Mouse (Mus musculus) ovary, postnatal 14 days (tissue): ENCODE data around the gene Upb1.

Experiments used
- DNase-seq: peaks from one replicate; pipeline ENCODE4 v3.0.0; 2022; ENCODE audit warnings: low spot score

Gene Upb1

GRCm38 (mm10) chr10:75428049-75429003 is 27.4 kb downstream of the Upb1 start:
- DNase-seq: no peak

- no peak for DNase-seq
These were observed 28.1 kb downstream of the Upb1 start for GRCm38 (mm10) chr10:75429004-75429380.

GRCm38 (mm10) chr10:75429522-75430146 is 28.7 kb downstream of the Upb1 start:
- no peak for DNase-seq

GRCm38 (mm10) chr10:75430147-75430537 is 29.2 kb downstream of the Upb1 start:
- DNase-seq: no peak

- DNase-seq: no peak
These were observed 29.7 kb downstream of the Upb1 start for GRCm38 (mm10) chr10:75430633-75431032.

- DNase-seq: peak; percentile 87
These were observed 35.8 kb downstream of the Upb1 start for GRCm38 (mm10) chr10:75436604-75437217.

GRCm38 (mm10) chr10:75437284-75437683 is 36.4 kb downstream of the Upb1 start:
- no peak for DNase-seq

GRCm38 (mm10) chr10:75438132-75438810 is 37.4 kb downstream of the Upb1 start:
- peak; percentile 35 for DNase-seq

GRCm38 (mm10) chr10:75439211-75439811 is 38.4 kb downstream of the Upb1 start:
- DNase-seq: no peak

- DNase-seq: no peak
These were observed 39.8 kb downstream of the Upb1 start for GRCm38 (mm10) chr10:75440756-75441155.

GRCm38 (mm10) chr10:75441800-75442199 is 40.9 kb downstream of the Upb1 start:
- no peak for DNase-seq

- no peak for DNase-seq
These were observed 42.1 kb downstream of the Upb1 start for GRCm38 (mm10) chr10:75443017-75443416.

- no peak for DNase-seq
These were observed 43.4 kb downstream of the Upb1 start for GRCm38 (mm10) chr10:75444111-75444826.

- DNase-seq: no peak
These were observed 44.1 kb downstream of the Upb1 start for GRCm38 (mm10) chr10:75445030-75445429.

GRCm38 (mm10) chr10:75446501-75447083 is 45.7 kb downstream of the Upb1 start:
- DNase-seq: no peak

GRCm38 (mm10) chr10:75447489-75447888 is 46.6 kb downstream of the Upb1 start:
- no peak for DNase-seq

- DNase-seq: no peak
These were observed 48.0 kb downstream of the Upb1 start for GRCm38 (mm10) chr10:75448806-75449420.

- DNase-seq: no peak
These were observed 49.4 kb downstream of the Upb1 start for GRCm38 (mm10) chr10:75450331-75450730.

- no peak for DNase-seq
These were observed 50.3 kb downstream of the Upb1 start for GRCm38 (mm10) chr10:75451036-75451786.
